Mouse (Mus musculus) stomach, postnatal 0 days (tissue): ENCODE measurements around the gene Platr17. TPM values are rescaled to one million over a fixed set of nuclear protein-coding genes. Genes with fewer than 3 reads are reported as not detected.

Source experiments
- ATAC-seq: fragments of 200-750 bp; cut with Nextera tagmentation; 2 replicates; pipeline ENCODE4 v1.8.0; 2017; ENCODE audit not compliant: low FRiP score, low TSS enrichment
- DNase-seq: peaks from one replicate; pipeline ENCODE4 v3.0.0-alpha.2; 2016; ENCODE audit warnings: low spot score
- H3K27ac ChIP-seq: fragments of 300-500 bp; sonication (generic); replicated peaks from 2 replicates; pipeline ENCODE4 v1.5.1; 2014; ENCODE audit warnings: mild to moderate bottlenecking, control low read depth
- H3K27me3 ChIP-seq: fragments of 300-500 bp; sonication (generic); 2 replicates; pipeline ENCODE4 v1.6.1; 2014; ENCODE audit warnings: low read length; ENCODE audit not compliant: control insufficient read depth, insufficient read depth
- H3K36me3 ChIP-seq: fragments of 300-500 bp; sonication (generic); 2 replicates; pipeline ENCODE4 v1.6.1; 2014; ENCODE audit warnings: low read length, mixed read lengths; ENCODE audit not compliant: control insufficient read depth, insufficient read depth
- H3K4me1 ChIP-seq: fragments of 300-500 bp; sonication (generic); replicated peaks from 2 replicates; pipeline ENCODE4 v1.6.1; 2014; ENCODE audit warnings: antibody characterized with exemption; ENCODE audit not compliant: control insufficient read depth, insufficient read depth
- H3K4me2 ChIP-seq: fragments of 300-500 bp; sonication (generic); replicated peaks from 2 replicates; pipeline ENCODE4 v1.6.1; 2014; ENCODE audit warnings: low read depth, mild to moderate bottlenecking, control low read depth, moderate library complexity
- H3K4me3 ChIP-seq: fragments of 300-500 bp; sonication (generic); 2 replicates; pipeline ENCODE4 v1.5.1; 2014; ENCODE audit warnings: low read depth, low read length, control low read depth
- H3K9ac ChIP-seq: fragments of 300-500 bp; sonication (generic); 2 replicates; pipeline ENCODE4 v1.6.1; 2014; ENCODE audit warnings: mild to moderate bottlenecking, low read length, control low read depth, mixed read lengths
- H3K9me3 ChIP-seq: fragments of 300-500 bp; sonication (generic); 2 replicates; pipeline ENCODE4 v1.6.1; 2016; ENCODE audit warnings: low read length; ENCODE audit not compliant: control insufficient read depth
- CTCF ChIP-seq: IDR thresholded peaks from 2 replicates; pipeline ENCODE4 v1.5.1; 2016; ENCODE audit warnings: antibody characterized with exemption, low read depth, mild to moderate bottlenecking, moderate library complexity
- EP300 ChIP-seq: optimal IDR thresholded peaks from 2 replicates; pipeline ENCODE3; 2016; ENCODE audit warnings: antibody characterized with exemption
- WGBS: fragments of 180-500 bp; shearing (Covaris S2); extraction: QIAGEN DNeasy Blood & Tissue Kit; methylation state at CpG from one replicate; pipeline ENCODE4 v1.1.7; 2014; 5-methylcytosine and 5-hydroxymethylcytosine counted together
- polyA plus RNA-seq: library from polyadenylated mRNA; unstranded; fragments of >200 nt; fragmentation: Nextera tagmentation; extraction: Ambion mirVana; gene quantifications from 2 replicates; pipeline ENCODE4 v1.2.1, GENCODE M21; 2015

Platr17 gene
- polyA plus RNA-seq, 1 experiment from 2014 or later, result 1.1 TPM

DNA sequence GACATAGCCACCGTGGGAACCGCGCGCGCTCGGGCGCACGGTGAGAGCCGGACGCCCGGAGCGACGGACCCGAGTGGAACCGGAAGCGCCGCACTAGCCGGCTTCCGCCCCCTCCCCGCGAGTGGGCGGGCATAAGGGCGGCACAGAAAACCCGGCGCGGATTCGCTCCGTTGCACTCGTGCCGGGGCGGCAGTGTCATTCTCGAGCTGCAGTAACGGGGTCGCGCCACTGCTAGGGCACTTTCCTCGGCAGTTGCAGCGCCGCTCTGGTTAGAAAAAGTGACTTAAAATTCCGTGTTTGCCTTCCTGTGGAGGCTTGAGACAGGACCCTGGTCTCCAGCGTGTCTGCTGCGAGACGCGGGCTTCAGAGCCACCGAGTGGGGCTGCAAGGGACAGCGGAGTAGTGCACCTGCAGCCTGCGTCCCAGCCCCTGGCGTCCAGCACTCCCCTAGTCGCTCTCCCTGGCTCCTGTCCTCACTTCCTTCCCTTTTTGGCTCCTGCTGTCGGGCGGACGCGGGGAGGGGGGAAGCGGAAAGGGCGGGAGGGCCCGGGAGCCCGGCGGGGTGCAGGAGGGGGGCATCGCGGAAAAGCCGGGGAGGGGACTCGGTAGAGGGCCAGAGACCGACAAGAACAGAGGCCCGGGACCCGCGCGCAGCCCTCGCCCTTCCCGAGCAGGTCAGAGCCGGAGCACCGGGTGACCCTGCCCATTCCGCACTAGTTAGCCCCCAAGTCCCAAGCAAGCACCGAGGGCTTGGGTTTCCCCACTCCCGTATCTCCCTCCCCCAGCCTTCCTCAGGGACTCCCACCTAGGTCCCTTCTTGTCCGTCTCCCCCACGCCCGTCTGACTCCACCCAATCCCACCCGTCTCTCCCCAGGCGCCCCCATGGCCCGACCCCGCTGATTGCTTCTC lies 24.7 kb downstream of the Platr17 start, which contains the start of gene Rgl2:
Rgl2 (plus strand) TSS at position 173 of the 909 bp plus-strand sequence.
- TF ChIP-seq CTCF (peak; percentile 51), EP300 (peak; percentile 48)
- peak within 1 kb of the TSS; percentile 82 for H3K9ac ChIP-seq
- DNase-seq (peak; percentile 95), ATAC-seq (peak; percentile 87)
- under 1% methylated on average over 65 of the region's 80 CpGs for WGBS
- peak within 1 kb of the TSS; percentile 84 for H3K4me3 ChIP-seq
- H3K27me3 ChIP-seq, result no peaks in the 10 kb centered on the region
- peaks cover 12% of the 10 kb centered on the region for H3K36me3 ChIP-seq
- peak within 1 kb of the TSS; percentile 100 for H3K4me2 ChIP-seq
- H3K27ac ChIP-seq, result peak within 1 kb of the TSS; percentile 93
- H3K4me1 ChIP-seq, result 0 out of 2 replicates have a peak, but pooled peaks cover 3% of the 10 kb centered on the region
- no peaks in the 10 kb centered on the region for H3K9me3 ChIP-seq

DNA sequence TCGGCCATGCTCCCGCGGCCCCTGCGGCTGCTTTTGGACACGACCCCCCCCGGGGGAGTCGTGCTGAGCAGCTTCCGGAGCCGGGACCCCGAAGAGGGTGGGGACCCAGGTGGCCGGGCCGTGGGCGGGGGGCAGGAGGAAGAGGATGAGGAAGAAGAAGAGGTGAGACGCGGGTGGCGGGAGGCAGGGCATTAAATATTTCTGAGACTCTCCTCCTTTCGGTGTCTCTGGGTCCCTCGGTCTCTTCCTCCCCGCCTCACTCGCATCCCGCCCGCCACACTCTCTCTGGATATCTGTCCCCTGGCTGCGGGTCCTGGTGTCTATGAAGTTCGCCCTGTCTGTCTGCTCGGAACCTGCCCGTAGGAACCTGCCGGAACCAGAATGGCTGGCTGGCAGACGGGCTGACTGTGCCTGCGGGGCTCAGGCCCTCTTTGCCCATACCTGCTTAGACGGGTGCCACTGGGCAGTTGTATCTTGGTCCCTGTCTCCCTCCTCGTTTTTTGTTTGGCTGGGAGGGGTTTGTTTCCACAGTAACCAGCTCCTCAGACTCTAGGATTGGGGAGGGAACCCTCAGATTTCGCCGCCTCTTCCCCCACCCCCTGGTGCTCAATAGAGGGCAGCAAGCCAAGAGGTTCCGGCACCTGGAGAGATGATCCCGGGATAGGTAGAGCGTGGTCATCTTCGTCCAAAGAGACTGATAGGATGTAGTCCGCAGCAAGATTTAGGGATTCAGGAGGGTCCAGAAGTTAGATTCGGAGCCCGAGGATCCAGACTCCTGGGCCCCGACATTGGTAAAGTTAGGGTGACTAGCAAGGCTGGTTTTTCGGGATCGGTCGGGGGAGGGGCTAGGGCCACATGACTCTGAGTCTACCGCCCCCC lies 25.6 kb downstream of the Platr17 start:
- 0 out of 2 replicates have a peak, but pooled peaks cover 3% of the 10 kb centered on the region for H3K4me1 ChIP-seq
- H3K27me3 ChIP-seq, result no peaks in the 10 kb centered on the region
- DNase-seq (peak; percentile 60), ATAC-seq (0 out of 2 replicates have a peak, but pooled peaks have one; percentile 15)
- WGBS, result 0% methylated on average over 40 of the region's 45 CpGs
- H3K36me3 ChIP-seq, result peaks cover 8% of the 10 kb centered on the region
- H3K9ac ChIP-seq, result peak overlapping the region; percentile 82
- TF ChIP-seq EP300, result no peak
- peak; percentile 20 for TF ChIP-seq CTCF
- peak overlapping the region; percentile 93 for H3K27ac ChIP-seq
- H3K4me2 ChIP-seq, result peak overlapping the region; percentile 100
- no peaks in the 10 kb centered on the region for H3K9me3 ChIP-seq
- peak overlapping the region; percentile 84 for H3K4me3 ChIP-seq

DNA sequence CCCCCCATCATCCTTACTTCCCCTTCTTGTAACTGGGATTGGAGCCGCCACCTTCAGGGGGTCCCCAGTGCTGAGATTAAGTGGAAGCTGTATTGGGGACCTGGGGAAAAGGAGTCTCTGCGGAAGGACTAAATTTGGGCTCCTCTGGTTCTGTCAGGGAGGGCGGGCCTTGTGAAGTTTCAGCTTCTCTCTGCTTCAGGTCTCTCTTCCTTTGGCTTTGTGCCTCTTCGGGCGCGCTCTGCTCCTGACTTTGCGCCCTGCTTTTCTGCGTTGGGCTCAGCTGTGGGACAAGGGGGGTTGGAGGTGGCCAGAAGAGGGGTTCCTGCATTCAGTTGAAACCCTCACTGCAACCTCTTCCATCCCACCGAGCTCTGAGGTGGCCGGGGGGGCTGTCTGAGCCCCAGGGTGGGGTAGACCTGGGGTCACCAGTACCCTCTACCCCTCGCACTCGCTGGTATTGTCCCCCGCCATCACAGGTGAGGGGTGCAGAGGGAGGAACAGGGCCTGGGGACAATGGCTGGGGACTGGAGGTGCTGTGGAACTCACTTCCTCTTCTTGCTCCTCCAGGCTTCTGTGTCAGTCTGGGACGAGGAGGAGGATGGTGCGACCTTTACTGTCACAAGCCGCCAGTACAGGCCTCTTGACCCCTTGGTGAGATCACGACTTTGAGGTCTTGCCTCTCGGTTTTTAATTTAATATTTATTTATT lies 26.4 kb downstream of the Platr17 start:
- Histone ChIP-seq H3K4me3 (peak overlapping the region; percentile 84), H3K27me3 (no peaks in the 10 kb centered on the region), H3K27ac (peak overlapping the region; percentile 93; the same call in 1 of the 2 replicates), H3K4me1 (0 out of 2 replicates have a peak, but pooled peaks cover 3% of the 10 kb centered on the region), H3K36me3 (peaks cover 5% of the 10 kb centered on the region; the same call in 1 of the 2 replicates), H3K9ac (peak overlapping the region; percentile 82), H3K9me3 (no peaks in the 10 kb centered on the region), H3K4me2 (peak overlapping the region; percentile 100)
- ATAC-seq (no peak), DNase-seq (no peak)
- TF ChIP-seq EP300 (no peak), CTCF (no peak)
- WGBS, result 41% methylated on average over 18 of the region's 18 CpGs

DNA sequence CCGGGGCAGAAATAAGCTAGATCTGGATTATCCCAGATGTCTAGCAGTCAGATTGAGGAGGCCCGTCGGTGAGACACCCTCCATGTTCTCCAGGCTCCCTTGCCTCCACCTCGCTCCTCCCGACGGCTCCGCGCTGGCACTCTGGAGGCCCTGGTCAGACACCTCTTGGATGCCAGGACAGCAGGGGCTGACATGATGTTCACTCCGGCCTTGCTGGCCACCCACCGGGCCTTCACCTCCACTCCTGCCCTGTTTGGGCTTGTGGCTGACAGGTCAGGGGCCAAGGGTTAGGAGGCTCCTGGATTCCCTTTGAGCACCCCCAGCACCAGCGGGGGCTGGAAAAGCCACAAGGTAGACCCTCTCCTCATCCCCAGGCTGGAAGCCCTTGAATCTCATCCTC lies 27.0 kb downstream of the Platr17 start:
- H3K36me3 ChIP-seq, result peaks cover 5% of the 10 kb centered on the region; the same call in 1 of the 2 replicates
- 92% methylated on average over 11 of the region's 11 CpGs for WGBS
- no peak overlapping the region for H3K4me3 ChIP-seq

DNA sequence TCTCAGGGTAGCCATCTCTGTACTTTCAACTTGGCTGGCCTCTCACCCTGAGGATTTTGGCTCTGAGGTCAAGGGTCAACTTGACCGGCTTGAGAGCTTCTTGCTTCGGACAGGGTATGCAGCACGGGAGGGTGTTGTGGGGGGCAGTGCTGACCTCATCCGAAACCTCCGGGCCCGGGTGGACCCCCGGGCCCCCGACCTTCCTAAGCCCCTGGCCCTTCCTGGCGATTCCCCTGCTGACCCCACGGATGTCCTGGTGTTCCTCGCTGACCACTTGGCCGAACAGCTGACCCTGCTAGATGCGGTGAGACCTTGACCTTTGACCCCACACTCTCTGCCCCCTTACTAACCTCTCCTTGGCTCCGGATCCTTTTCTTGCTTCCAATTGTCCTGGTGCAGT lies 27.5 kb downstream of the Platr17 start:
- TF ChIP-seq EP300, result no peak
- TF ChIP-seq CTCF, result no peak
- H3K27me3 ChIP-seq, result no peaks in the 10 kb centered on the region
- WGBS, result 92% methylated on average over 14 of the region's 14 CpGs
- H3K36me3 ChIP-seq, result peaks cover 5% of the 10 kb centered on the region; the same call in 1 of the 2 replicates
- no peak overlapping the region for H3K4me2 ChIP-seq
- no peak overlapping the region for H3K4me3 ChIP-seq
- H3K4me1 ChIP-seq, result 0 out of 2 replicates have a peak, but pooled peaks cover 3% of the 10 kb centered on the region
- DNase-seq (no peak), ATAC-seq (no peak)
- H3K27ac ChIP-seq, result no peak overlapping the region
- no peaks in the 10 kb centered on the region for H3K9me3 ChIP-seq
- no peak overlapping the region for H3K9ac ChIP-seq

More for the DNA sequence above, 27.0 kb downstream of the Platr17 start:
- Histone ChIP-seq H3K27ac (no peak overlapping the region), H3K27me3 (no peaks in the 10 kb centered on the region), H3K9ac (no peak overlapping the region), H3K9me3 (no peaks in the 10 kb centered on the region), H3K4me1 (0 out of 2 replicates have a peak, but pooled peaks cover 3% of the 10 kb centered on the region), H3K4me2 (no peak overlapping the region)
- ATAC-seq (no peak), DNase-seq (no peak)
- TF ChIP-seq EP300 (no peak), CTCF (no peak)
